Mouse (Mus musculus): ENCODE results near the gene Necab2. TPM values are rescaled to one million over a fixed set of nuclear protein-coding genes. Genes with fewer than 3 reads are reported as not detected.

The Necab2 gene
- total RNA-seq, 2 experiments from 2014 or later = 99.0 to 104 TPM

- no peak overlapping the region for H3K27ac ChIP-seq
- H3K4me3 ChIP-seq = no peak overlapping the region
- DNase-seq (ENCODE audit: low spot score in 2 of 2) = no peak
- TF ChIP-seq CTCF (conservative IDR thresholded peaks at IDR 0.05) = no peak
These were observed 37.8 kb downstream of the Necab2 start for GRCm38 (mm10) chr8:119484145-119484896.

DNA sequence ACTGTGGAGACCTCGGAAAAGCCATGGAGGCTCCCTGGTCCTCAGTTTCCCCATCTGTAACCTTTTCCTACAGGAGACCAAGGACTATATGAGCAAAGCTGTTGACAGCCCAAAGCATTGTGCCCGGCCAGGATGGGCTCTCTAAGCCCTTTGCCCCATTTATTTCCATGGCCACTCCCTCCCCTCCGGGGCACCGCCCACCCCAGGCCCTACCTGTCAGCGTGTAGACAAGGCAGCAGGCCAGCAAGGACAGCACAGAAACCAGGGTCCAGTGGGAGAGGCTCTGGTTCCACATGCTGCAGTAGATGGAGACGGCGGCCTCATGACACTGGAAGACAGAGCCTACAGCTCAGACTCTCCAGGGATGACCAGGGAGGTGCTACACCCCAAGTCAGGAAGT is 40.6 kb downstream of the Necab2 start:
- no peak overlapping the region for H3K4me3 ChIP-seq
- no peak overlapping the region for H3K27ac ChIP-seq
- no peak for TF ChIP-seq CTCF (conservative IDR thresholded peaks at IDR 0.05)
- DNase-seq (ENCODE audit: low spot score in 2 of 2) = no peak

- Histone ChIP-seq H3K4me3 (no peak overlapping the region), H3K27ac (no peak overlapping the region; the same call in 1 of the 2 replicates)
- DNase-seq (ENCODE audit: low spot score in 2 of 2) = peak in 1 of 2 experiments; percentile 56
- TF ChIP-seq CTCF (conservative IDR thresholded peaks at IDR 0.05) = peak; percentile 84
These were observed 50.3 kb downstream of the Necab2 start for GRCm38 (mm10) chr8:119496848-119497247.

DNA sequence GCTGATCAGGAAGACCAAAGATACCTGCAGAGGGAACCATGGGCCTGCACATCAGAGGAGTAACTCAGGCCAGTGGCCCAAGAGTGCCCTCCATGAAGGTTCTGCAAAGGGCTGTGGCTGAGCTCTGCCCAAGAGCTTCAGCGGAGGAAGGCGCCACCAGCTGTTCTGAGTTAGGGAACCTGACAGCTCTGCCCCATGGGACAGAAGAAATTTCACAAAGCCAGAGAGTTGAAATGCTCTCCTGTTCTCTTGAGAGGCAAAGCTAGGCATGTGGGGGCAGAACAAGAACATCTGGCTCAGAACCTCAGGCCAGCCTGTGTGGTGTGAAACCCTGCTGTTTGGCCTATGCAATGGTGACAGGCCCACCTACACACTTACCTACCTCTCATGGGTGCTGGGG is 53.3 kb downstream of the Necab2 start:
- TF ChIP-seq CTCF (conservative IDR thresholded peaks at IDR 0.05) = no peak
- H3K4me3 ChIP-seq = no peak overlapping the region

GRCm38 (mm10) chr8:119501598-119501997 is 55.1 kb downstream of the Necab2 start, which contains the start of gene Slc38a8:
Gene Slc38a8 (minus strand): TSS chr8:119501698.
- no peak for DNase-seq (ENCODE audit: low spot score in 2 of 2)
- TF ChIP-seq CTCF (conservative IDR thresholded peaks at IDR 0.05) = no peak
- no peak within 1 kb of the TSS for H3K27ac ChIP-seq
- no peak within 1 kb of the TSS for H3K4me3 ChIP-seq

More for the DNA sequence above, 53.3 kb downstream of the Necab2 start:
- DNase-seq (ENCODE audit: low spot score in 2 of 2) = no peak
- H3K27ac ChIP-seq = no peak overlapping the region

GRCm38 (mm10) chr8:119502111-119502510 is 55.6 kb downstream of the Necab2 start:
- DNase-seq (ENCODE audit: low spot score in 2 of 2) = no peak
- Histone ChIP-seq H3K4me3 (no peak overlapping the region), H3K27ac (no peak overlapping the region)
- TF ChIP-seq CTCF (conservative IDR thresholded peaks at IDR 0.05) = no peak

DNA sequence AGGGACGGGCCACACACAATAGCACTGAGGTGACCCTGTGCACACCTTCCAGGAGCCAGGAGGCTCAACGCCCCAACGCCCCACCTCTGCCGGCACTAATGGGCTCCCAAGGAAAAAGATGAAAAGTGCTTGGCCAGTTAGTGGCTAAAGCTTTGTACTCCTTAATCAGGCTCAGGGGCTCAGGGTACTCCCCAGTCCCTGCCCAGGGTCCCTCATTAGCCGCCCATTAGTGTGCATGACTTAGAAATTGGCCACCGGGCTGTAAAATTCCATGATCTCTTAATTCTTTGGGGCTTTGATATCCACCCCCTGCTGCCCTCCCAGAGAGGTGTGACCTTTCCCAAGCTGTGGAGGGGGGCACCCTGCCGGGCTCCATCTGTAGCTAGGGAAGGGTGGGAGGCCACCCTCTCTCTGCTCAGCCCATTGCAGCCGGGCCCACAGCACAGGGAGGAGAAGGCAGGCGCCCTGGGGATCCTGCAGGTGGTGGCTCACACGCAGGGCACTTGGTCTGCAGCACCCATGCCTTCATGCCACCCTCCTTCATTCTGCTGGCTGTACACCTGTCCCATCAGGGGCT is 56.8 kb downstream of the Necab2 start:
- Histone ChIP-seq H3K27ac (no peak overlapping the region), H3K4me3 (no peak overlapping the region)
- no peak for TF ChIP-seq CTCF (conservative IDR thresholded peaks at IDR 0.05)
- no peak for DNase-seq (ENCODE audit: low spot score in 2 of 2)

DNA sequence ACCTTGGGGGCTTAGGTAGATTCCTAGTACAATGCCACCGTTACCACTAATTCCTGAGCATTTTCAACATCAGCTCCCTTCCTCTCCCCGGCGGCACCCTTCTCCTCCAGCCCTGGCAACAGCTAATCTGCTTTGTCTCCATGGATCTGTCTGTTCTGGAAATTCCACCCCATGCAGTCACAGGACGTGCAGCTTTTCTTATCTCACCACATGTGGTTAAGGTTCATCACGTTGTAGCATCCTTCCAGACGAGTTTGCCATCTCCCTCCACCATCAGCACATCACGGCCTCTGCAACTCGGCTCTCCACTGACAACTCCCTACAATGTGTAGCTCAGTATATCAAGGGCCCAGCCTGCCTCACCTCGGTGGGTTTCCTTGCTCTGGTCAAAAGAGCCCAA is 59.0 kb downstream of the Necab2 start:
- H3K27ac ChIP-seq = peak overlapping the region; percentile 41; the same call in 1 of the 2 replicates

GRCm38 (mm10) chr8:119506106-119506505 is 59.6 kb downstream of the Necab2 start:
- H3K27ac ChIP-seq = no peak overlapping the region
- TF ChIP-seq CTCF (conservative IDR thresholded peaks at IDR 0.05) = no peak
- H3K4me3 ChIP-seq = no peak overlapping the region
- no peak for DNase-seq (ENCODE audit: low spot score in 2 of 2)

More for the DNA sequence above, 59.0 kb downstream of the Necab2 start:
- no peak for TF ChIP-seq CTCF (conservative IDR thresholded peaks at IDR 0.05)
- no peak overlapping the region for H3K4me3 ChIP-seq
- DNase-seq (ENCODE audit: low spot score in 2 of 2) = no peak

DNA sequence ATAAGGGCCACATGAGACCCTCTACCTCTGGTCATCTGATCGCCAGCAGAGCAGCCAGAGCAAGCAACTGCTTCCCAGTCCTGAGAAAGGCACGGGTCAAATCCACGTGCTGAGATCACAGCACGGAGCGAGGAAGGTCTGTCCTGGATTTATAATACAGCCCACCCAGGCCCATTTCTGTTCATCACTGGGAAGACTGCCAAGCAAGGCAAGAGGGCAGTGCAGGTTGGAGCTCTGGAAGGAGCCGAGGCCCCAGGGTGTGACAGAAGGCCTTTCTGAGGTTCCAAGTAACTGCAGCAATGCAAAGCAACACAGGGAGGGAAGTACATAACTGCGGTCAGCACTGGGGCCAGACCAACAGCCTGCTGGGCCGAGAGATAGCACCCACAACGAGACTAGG is 64.0 kb downstream of the Necab2 start:
- no peak for TF ChIP-seq CTCF (conservative IDR thresholded peaks at IDR 0.05)
- H3K27ac ChIP-seq = no peak overlapping the region
- no peak overlapping the region for H3K4me3 ChIP-seq
- no peak for DNase-seq (ENCODE audit: low spot score in 2 of 2)

DNA sequence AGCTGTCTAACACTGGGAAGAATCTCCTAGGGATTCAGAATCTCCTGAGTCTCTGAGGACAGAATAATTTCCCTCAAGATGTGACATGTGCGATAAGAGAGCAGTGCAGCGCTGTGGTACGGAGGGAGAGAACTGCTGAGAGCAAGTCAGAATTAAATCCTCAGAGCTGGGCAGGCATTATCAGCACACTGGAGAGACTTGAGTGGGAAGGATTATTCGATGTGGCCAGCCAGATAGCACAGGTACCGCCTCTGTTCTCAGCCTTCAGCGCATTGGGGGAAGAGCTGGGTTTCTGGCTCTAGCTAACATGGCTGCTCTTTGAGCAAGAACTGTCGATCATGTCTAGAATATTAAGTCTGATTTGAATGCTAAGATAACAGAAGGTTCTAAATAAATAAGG is 65.2 kb downstream of the Necab2 start:
- Histone ChIP-seq H3K27ac (0 out of 2 replicates have a peak overlapping the region, but pooled peaks have one; percentile 36), H3K4me3 (no peak overlapping the region)
- TF ChIP-seq CTCF (conservative IDR thresholded peaks at IDR 0.05) = no peak
- no peak for DNase-seq (ENCODE audit: low spot score in 2 of 2)

GRCm38 (mm10) chr8:119513405-119513804 is 66.9 kb downstream of the Necab2 start:
- Histone ChIP-seq H3K4me3 (no peak overlapping the region), H3K27ac (no peak overlapping the region)
- DNase-seq (ENCODE audit: low spot score in 2 of 2) = no peak
- TF ChIP-seq CTCF (conservative IDR thresholded peaks at IDR 0.05) = no peak

- H3K27ac ChIP-seq = no peak overlapping the region
- no peak for DNase-seq (ENCODE audit: low spot score in 2 of 2)
- TF ChIP-seq CTCF (conservative IDR thresholded peaks at IDR 0.05) = no peak
- no peak overlapping the region for H3K4me3 ChIP-seq
These were observed 68.4 kb downstream of the Necab2 start for GRCm38 (mm10) chr8:119514940-119515339.

- TF ChIP-seq CTCF (conservative IDR thresholded peaks at IDR 0.05) = no peak
- Histone ChIP-seq H3K4me3 (no peak overlapping the region), H3K27ac (no peak overlapping the region)
- DNase-seq (ENCODE audit: low spot score in 2 of 2) = no peak
These were observed 69.2 kb downstream of the Necab2 start for GRCm38 (mm10) chr8:119515767-119516166.

Measured in layer of hippocampus, adult 2 months (tissue).